In the genomic region with DNA sequence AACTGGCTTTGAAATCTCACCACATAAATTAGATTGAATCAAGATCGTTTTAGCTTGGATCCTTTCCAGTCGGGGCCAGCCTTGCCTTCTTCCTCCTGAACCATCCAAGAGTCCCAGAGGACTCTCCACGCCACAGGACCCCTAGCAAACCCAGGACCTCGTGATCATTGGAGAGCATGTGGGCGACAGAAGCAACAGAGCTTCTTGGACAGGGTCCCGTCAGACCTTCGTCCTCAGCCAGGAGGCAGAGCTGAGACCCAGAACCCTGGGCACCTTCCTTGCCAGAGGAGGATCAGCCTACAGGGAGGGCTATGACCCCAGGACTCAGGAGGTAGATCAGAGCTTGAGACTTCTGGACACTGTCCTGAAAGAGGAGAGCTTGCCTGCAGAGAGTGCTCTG, we compare ENCODE assay signal across 12 mouse cellular contexts.
"Had no signal": no experiment of that assay in that cellular context is flagged by ENCODE, and none has a peak within 500 bp of the region (broad histone marks: within the 10 kb centered on the region; RNA-seq: fewer than 3 reads in every experiment).

No protein-coding gene starts in this region.

- DNase-seq: lung, adult 18-20 months; lung, embryonic 14.5 days; lung, postnatal 14 days; midbrain, embryonic 14.5 days; retina, postnatal 1 day; right cerebral cortex, adult 18-20 months; right cerebral cortex, postnatal 25 days; right cerebral cortex, postnatal 4 days; spleen, adult 18-20 months; thymus, adult 18-20 months; thymus, postnatal 14 days; thymus, postnatal 36 days had no signal
